Mouse (Mus musculus): ENCODE results near the gene Paxx.

The Paxx gene

DNA sequence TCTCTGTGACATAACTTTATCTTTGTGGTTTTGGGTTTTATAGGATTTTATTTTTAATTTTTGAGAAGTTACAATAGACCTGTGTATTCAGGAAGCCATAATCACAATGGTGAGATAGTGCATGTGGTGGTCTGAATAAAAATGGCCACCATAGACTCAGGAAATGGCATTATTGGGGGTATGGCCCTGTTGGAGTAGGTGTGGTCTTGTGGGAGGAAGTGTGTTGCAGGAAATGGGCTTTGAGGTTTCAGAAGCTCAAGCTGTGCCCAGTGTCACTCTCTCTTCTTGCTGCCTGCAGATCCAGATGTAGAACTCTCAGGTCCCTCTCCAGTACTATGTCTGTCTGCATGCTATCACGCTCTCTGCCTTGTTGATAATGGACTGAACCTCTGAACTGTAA, 19.6 kb upstream of the Paxx start:
- DNase-seq: no peak

DNA sequence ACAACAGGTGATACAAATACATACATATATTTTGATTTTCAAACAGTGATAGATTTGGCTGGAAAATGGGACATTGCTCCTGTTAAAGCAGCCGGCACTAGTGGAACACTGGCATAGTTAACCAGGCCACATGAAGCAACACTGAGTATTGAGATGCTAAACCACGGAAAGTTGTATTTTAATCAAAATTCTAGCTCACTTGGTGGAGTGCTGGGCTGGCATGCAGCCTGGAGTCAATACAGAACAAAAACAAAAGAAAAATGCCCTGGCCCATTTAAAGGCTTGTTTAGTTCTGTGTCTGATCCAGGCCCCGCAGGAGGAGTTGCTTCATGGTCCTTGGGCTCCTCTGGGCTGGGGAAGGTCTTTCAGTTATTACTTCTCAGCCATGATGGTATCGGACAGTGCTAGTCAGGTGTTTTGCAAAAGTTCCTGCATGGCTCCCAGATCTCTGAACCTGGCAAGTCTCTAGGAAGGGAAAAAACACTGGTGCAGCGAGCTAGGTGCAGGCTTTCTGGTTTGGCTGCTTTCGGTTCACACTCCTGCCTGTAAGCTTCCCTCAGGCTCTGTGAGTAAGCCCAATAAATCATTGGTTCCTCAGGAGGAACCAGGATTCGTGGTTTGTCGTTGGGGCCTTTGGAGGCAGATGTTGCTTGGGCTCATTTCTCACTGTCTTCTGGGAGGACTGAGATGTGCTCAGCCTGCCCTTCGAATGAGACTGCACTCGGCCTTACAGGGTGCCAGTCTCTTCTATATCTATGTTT, 18.8 kb upstream of the Paxx start:
- no peak for DNase-seq

DNA sequence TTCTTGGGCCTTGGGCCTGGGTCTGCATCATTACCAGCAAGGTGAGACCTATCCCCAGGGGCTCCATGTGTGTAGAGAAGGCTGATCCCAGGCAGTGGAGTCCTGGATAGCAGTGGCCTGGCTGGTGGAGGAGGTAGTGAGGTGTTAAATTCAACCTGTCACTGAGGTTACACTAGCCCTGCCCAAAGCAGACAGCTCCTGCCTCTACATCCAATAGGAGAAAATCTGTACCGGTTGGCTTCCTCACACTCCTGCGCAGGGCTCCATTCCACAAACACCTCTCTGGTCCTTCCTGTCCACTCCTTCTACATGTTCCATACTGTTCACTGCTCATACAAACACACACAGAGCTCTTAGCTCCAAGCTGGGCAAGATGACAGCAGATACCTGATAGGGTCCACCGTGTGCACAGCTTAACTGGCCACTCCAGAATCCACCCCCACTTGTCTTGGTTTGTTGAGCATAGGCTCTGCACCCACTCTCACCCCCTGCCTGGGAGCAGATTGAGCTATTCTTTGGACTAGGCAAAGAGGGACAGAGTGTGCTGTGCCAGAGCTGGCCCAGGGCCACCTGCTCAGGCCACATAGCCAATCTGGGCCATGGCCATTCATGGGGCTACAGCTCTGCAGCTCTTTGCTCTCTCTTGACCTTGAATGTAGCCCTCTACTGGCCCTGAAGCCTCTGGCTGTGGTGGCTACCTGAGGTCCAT, 17.2 kb upstream of the Paxx start:
- DNase-seq: no peak

- DNase-seq: no peak
Observed at GRCm38 (mm10) chr2:25477541-25477940, 16.6 kb upstream of the Paxx start.

GRCm38 (mm10) chr2:25472550-25472949, 11.7 kb upstream of the Paxx start:
- DNase-seq: no peak

GRCm38 (mm10) chr2:25469969-25470368, 9.1 kb upstream of the Paxx start, which contains the start of gene Ptgds:
TSS of gene Ptgds (minus strand) at chr2:25470046.
- DNase-seq: no peak

- no peak for DNase-seq
Observed at GRCm38 (mm10) chr2:25468962-25469915, 8.3 kb upstream of the Paxx start.

DNA sequence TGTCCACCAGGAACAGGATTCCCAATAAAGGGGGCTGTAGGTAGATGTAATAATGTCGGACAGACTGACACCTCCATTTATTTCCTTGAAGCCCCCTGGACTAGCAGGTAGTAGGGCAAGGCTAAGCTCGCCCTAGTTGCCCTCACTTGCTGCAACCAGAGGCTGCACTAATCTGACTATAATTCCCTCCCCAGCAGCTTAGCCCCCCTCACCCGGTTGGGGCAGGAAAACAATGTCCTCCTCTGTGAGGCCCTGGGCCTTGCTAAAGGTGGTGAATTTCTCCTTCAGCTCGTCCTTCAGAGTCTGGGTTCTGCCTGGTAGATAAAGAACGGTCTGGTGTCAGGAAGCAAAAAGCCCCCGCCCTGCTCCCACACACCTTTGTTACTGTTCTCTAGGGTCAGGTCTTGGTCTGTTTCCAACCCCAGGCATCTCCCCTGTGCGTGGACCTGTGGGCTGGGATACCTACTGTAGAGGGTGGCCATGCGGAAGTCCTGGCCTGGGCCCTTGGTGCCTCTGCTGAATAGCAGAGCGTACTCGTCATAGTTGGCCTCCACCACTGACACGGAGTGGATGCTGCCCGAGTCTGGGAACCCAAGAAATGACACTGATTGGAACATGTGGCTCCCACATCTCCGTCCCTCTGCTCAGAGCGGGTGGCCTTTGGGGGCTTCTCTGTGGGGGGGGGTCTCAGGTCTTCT, 6.9 kb upstream of the Paxx start:
- DNase-seq: no peak

DNA sequence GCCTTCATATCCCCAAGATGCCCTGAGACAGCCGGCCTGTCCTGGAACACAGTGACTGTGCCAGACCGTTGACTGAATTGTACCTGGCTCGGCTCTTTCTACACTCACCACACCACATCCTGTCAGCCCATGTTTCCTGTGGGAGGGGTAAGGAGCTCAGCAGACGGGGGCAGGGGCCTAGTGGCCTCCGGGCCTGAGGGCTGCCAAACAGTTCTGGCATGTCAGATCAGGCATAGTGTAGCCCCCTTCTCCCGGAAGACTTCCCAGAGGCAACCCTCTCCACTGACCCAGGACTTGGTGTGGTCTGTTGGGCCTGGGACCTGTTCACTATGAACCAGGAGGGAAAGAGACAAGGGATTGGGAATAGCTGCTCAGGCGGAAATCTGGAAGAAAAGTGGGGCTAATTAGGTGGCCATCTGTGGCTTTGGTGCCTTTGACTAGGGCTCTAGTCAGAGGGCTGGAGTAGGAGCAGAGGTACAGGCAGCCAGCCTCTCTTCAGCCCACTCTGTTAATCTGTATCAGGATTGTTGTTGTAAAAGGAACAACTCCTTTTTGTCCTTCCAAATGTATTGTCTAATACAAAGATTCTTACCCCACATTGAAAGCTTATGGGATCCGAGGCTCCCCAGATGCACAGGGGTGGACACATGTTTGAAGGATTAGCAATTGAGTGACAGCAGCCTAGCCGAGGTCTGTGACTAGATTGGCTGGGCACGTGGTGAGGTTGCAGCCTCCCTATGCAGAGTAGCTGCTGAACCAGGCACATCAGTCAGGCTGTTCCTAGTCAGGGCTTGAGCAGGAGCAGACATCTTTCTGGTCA, 5.1 kb upstream of the Paxx start:
- DNase-seq: peak; percentile 14

- no peak for DNase-seq
Observed at GRCm38 (mm10) chr2:25465256-25465655, 4.4 kb upstream of the Paxx start.

DNA sequence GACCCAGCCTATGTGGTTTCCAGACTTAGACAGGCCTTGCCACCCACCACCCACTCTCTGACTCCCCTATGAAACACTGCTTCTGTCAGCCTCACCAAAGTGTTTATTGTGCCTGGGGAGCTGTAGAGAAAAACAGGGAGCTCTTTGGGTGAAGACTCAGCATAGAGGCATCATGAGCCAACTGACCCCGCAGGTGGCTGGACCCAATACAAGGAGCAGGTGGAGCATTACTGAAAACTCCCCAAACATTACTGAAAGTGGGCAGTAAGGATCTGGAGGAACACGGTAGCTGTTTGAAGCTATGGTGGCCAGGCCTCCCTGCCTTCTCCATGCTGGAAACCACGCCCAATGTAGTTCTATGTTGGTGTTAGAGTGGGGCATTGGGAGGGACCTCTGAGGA, 2.7 kb upstream of the Paxx start:
- DNase-seq: no peak

GRCm38 (mm10) chr2:25461407-25461806, 513 bp upstream of the Paxx start:
- no peak for DNase-seq

- DNase-seq: no peak
Observed at GRCm38 (mm10) chr2:25460135-25460534, 759 bp downstream of the Paxx start.

DNA sequence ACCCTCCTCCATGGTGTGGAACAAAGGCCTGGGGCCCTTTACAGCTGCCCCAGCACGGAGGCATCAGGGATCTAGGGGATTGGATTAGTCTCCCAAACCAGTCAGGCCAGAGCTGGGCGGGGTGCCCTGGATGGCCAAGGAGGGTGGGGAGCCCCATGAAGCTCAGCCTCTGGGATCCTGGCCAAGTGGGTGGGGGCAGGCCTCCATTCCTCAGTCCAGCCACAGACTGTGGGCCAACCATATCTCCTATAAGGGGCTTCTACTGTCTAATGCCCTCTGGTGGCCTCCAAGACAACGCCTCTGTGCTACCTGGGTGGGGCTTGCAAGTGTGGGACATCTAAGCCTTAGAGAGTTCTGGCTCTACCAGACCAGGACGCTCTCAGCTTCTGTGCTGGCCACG, 2.0 kb downstream of the Paxx start:
- no peak for DNase-seq

GRCm38 (mm10) chr2:25457022-25457896, 3.6 kb downstream of the Paxx start:
- no peak for DNase-seq

DNA sequence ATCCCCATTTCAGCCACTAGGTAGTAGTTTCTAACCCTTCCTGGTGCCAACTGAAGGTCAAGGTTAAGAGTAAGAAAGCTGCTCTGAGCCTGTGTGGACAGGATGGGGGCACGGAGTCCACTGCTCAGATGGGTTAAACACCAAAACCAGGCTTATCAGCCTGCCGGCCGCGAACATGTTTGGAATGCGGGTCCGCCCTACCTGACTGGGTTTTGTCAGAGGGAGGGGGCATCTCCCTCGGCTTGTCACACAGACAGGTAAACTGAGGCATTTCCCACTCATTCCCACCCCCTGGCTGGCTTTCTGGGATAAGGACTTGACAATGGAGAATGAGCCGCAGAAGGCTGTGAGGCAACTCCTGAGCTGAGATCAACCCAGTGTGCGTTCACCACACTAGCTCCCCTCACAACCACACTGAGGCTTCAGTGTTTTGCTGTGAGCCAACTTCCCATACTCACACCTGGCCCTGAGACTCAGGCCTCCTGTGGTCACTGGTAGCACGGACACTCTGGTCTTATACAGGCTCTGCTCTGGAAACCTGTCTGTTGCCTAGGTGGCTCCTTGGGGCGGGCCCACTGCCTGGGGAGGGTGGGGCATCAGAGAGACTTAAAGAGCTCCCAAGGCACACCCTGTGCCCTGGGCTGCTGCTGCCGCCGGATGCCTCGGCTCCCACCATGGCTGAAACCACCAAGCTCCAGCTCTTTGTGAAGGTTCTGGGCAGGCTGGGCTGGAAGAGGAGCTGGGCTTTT, 4.5 kb downstream of the Paxx start, which contains the start of gene Clic3:
Gene Clic3 (plus strand): TSS at position 634 of the 749 bp plus-strand sequence.
- DNase-seq: no peak

DNA sequence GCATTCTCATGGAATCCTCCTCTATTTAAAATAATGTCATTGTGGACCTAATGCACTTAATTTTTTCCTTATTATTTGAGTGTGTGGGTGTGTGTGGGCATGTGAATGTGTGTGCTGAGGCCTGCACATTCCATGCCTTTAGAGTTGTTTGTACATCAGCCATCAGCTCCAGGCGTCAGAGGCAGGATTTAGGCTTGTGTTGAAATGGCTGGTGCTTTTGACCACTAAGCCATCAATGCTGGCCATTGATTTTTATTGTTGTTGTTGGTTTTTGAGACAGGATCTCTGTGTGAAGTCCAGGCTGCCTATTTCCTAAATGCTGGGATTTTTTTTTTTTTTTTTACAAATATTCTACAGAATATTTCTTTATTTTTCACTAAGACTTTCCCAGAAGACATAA, 7.9 kb downstream of the Paxx start:
- no peak for DNase-seq

- DNase-seq: no peak
Observed at GRCm38 (mm10) chr2:25450853-25451647, 9.8 kb downstream of the Paxx start.

DNA sequence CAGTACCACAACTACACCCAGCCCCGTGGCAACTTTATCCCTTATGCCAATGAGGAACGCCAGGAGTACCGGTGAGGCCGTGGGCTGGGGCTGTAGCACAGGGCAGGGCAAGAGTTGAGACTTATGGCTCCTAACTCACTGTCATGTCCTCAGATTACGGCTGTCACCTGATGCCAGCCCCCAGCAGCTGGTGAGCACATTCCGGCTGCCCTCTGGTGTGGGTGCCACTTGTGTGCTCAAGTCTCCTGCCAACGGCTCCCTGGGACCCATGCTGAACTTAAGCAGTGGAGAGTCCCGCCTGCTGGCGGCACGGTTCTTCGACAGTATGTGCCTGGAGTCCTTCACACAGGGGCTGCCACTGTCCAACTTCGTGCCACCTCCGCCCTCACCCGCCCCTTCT, 18.2 kb downstream of the Paxx start:
- DNase-seq: no peak

Measured in embryo, embryonic 11 days (tissue).